In genomic region chrX:56737848-56738554, GRCm38 (mm10) we compare ENCODE assay signal across 22 mouse cellular contexts. TPM values are rescaled to one million over a fixed set of nuclear protein-coding genes. Genes with fewer than 3 reads are reported as not detected.
DNase-seq lines count a peak whose midpoint lies in the region; ATAC-seq and TF ChIP-seq lines count a peak whose summit lies in the region.
"Had no signal": no experiment of that assay in that cellular context is flagged by ENCODE, and none has a peak within 500 bp of the region (broad histone marks: within the 10 kb centered on the region; RNA-seq: fewer than 3 reads in every experiment).

No protein-coding gene starts in this region.

- 0 out of 2 replicates have a peak, but pooled peaks cover 4% of the 10 kb centered on the region for H3K36me3 ChIP-seq in lung, embryonic 14.5 days (ENCODE audit: insufficient read depth)
- H3K36me3 ChIP-seq in lung, embryonic 15.5 days = no peaks in the 10 kb centered on the region
- H3K36me3 ChIP-seq in lung, embryonic 16.5 days (ENCODE audit: control insufficient read depth, insufficient read depth, low read length) = no peaks in the 10 kb centered on the region
- H3K36me3 ChIP-seq in lung, postnatal 0 days (ENCODE audit: insufficient read depth, low read length) = no peaks in the 10 kb centered on the region
- H3K36me3 ChIP-seq: G1E had no signal

- no peaks in the 10 kb centered on the region for H3K9me3 ChIP-seq in lung, embryonic 14.5 days (ENCODE audit: low read depth, low read length)
- no peaks in the 10 kb centered on the region for H3K9me3 ChIP-seq in lung, embryonic 15.5 days
- H3K9me3 ChIP-seq in lung, embryonic 16.5 days (ENCODE audit: control insufficient read depth, low read length) = no peaks in the 10 kb centered on the region
- H3K9me3 ChIP-seq in lung, postnatal 0 days (ENCODE audit: low read length) = no peaks in the 10 kb centered on the region
- H3K9me3 ChIP-seq: G1E had no signal

- no peaks in the 10 kb centered on the region for H3K4me1 ChIP-seq in lung, embryonic 14.5 days (ENCODE audit: insufficient read depth)
- 0 out of 2 replicates have a peak, but pooled peaks cover 4% of the 10 kb centered on the region for H3K4me1 ChIP-seq in lung, embryonic 15.5 days
- no peaks in the 10 kb centered on the region for H3K4me1 ChIP-seq in lung, embryonic 16.5 days (replicated peaks; ENCODE audit: control insufficient read depth, insufficient read depth, low read length)
- no peaks in the 10 kb centered on the region for H3K4me1 ChIP-seq in lung, postnatal 0 days (ENCODE audit: insufficient read depth, low read depth, low read length)

- no peak overlapping the region for H3K4me3 ChIP-seq in lung, embryonic 14.5 days (ENCODE audit: low read depth, low read length)
- no peak overlapping the region for H3K4me3 ChIP-seq in lung, embryonic 15.5 days
- no peak overlapping the region for H3K4me3 ChIP-seq in lung, embryonic 16.5 days (ENCODE audit: low read length)
- H3K4me3 ChIP-seq in lung, postnatal 0 days (ENCODE audit: low read depth, low read length) = no peak overlapping the region

- peak; percentile 47 for DNase-seq in lung, embryonic 14.5 days
- DNase-seq in lung, postnatal 10 days = no peak
- DNase-seq in lung, postnatal 4 days = no peak
- DNase-seq in lung, postnatal 36 days = no peak
- no peak for DNase-seq in lung, postnatal 0 days (ENCODE audit: low spot score)
- no peak for DNase-seq in lung, postnatal 25 days (ENCODE audit: low spot score)
- DNase-seq: adrenal gland, adult 2 months; adrenal gland, adult 8-10 months; adrenal gland, postnatal 10 days; adrenal gland, postnatal 14 days; adrenal gland, postnatal 25 days; adrenal gland, postnatal 36 days; B cell, adult 2 months; cerebellum, adult 11 months; cerebellum, adult 11-12 months had no signal

- H3K27me3 ChIP-seq in lung, embryonic 14.5 days (ENCODE audit: insufficient read depth, low read length) = no peaks in the 10 kb centered on the region
- H3K27me3 ChIP-seq in lung, embryonic 15.5 days = no peaks in the 10 kb centered on the region
- no peaks in the 10 kb centered on the region for H3K27me3 ChIP-seq in lung, embryonic 16.5 days (ENCODE audit: control insufficient read depth, insufficient read depth, low read depth, low read length)
- no peaks in the 10 kb centered on the region for H3K27me3 ChIP-seq in lung, postnatal 0 days (replicated peaks; ENCODE audit: insufficient read depth, low read length)
- H3K27me3 ChIP-seq: CH12.LX had no signal

- H3K4me2 ChIP-seq in lung, embryonic 14.5 days = no peak overlapping the region
- H3K4me2 ChIP-seq in lung, embryonic 15.5 days = no peak overlapping the region
- H3K4me2 ChIP-seq in lung, embryonic 16.5 days (ENCODE audit: low read depth, low read length) = no peak overlapping the region
- H3K4me2 ChIP-seq in lung, postnatal 0 days (replicated peaks; ENCODE audit: low read depth, low read length) = 0 out of 2 replicates have a peak overlapping the region, but pooled peaks have one; percentile 5

- no peak for TF ChIP-seq CTCF in lung, embryonic 14.5 days (IDR thresholded peaks at IDR 0.05; ENCODE audit: low read depth)
- TF ChIP-seq CTCF in lung, postnatal 0 days (IDR thresholded peaks at IDR 0.05) = no peak

- no peak overlapping the region for H3K9ac ChIP-seq in lung, embryonic 14.5 days
- H3K9ac ChIP-seq in lung, embryonic 15.5 days = no peak overlapping the region
- no peak overlapping the region for H3K9ac ChIP-seq in lung, embryonic 16.5 days (ENCODE audit: low read length)
- no peak overlapping the region for H3K9ac ChIP-seq in lung, postnatal 0 days (replicated peaks; ENCODE audit: low read depth)

- 43% methylated on average over 5 of the region's 5 CpGs for WGBS in lung, embryonic 14.5 days
- 38% methylated on average over 5 of the region's 5 CpGs for WGBS in lung, embryonic 15.5 days
- 42% methylated on average over 5 of the region's 5 CpGs for WGBS in lung, embryonic 16.5 days
- 45% methylated on average over 5 of the region's 5 CpGs for WGBS in lung, postnatal 0 days

- TF ChIP-seq EP300 in lung, postnatal 0 days (IDR thresholded peaks at IDR 0.05) = no peak

- H3K27ac ChIP-seq in lung, embryonic 14.5 days (ENCODE audit: low read depth) = no peak overlapping the region
- no peak overlapping the region for H3K27ac ChIP-seq in lung, embryonic 15.5 days
- H3K27ac ChIP-seq in lung, embryonic 16.5 days (ENCODE audit: low read length) = no peak overlapping the region
- no peak overlapping the region for H3K27ac ChIP-seq in lung, postnatal 0 days (ENCODE audit: low read length)

- peak; percentile 79 for ATAC-seq in lung, embryonic 14.5 days (ENCODE audit: insufficient read depth)
- ATAC-seq in lung, embryonic 15.5 days (ENCODE audit: borderline replicate concordance, extremely low read depth, low FRiP score, low TSS enrichment) = peak; percentile 69
- ATAC-seq in lung, embryonic 16.5 days (ENCODE audit: low read depth) = peak; percentile 53
- ATAC-seq in lung, postnatal 0 days = no peak
- ATAC-seq: activated CD4-positive, CD25-positive, alpha-beta regulatory T cell, adult 4 months; CD4-positive, CD25-positive, alpha-beta regulatory T cell, adult 4 months; Patski had no signal

RNA-seq across cellular contexts. Expression of gene Fhl1, which starts 6.4 kb away (rescaled TPM):
- 241 and 264 TPM in 2 replicates for polyA plus RNA-seq in lung, embryonic 14.5 days (2014; fragmentation: Nextera tagmentation; extraction: Ambion mirVana)
- polyA plus RNA-seq in lung, embryonic 15.5 days (2015; fragmentation: Nextera tagmentation; extraction: Ambion mirVana) = 366 and 418 TPM in 2 replicates
- 545 and 603 TPM in 2 replicates for polyA plus RNA-seq in lung, embryonic 16.5 days (2015; fragmentation: Nextera tagmentation; extraction: Ambion mirVana)
- polyA plus RNA-seq in lung, postnatal 0 days (2015; fragmentation: Nextera tagmentation; extraction: Ambion mirVana) = 982 and 1,058 TPM in 2 replicates
- polyA plus RNA-seq: activated CD4-positive, CD25-positive, alpha-beta regulatory T cell, adult 4 months; CD4-positive, CD25-positive, alpha-beta regulatory T cell, adult 4 months; G1E had no signal
